Mouse (Mus musculus): Measurements from ENCODE around the gene Mfsd5. TPM values are rescaled to one million over a fixed set of nuclear protein-coding genes. Genes with fewer than 3 reads are reported as not detected.

Mfsd5 gene
- polyA plus RNA-seq (2012; rRNA removed): 46.2 and 48.9 TPM in 2 replicates

DNA sequence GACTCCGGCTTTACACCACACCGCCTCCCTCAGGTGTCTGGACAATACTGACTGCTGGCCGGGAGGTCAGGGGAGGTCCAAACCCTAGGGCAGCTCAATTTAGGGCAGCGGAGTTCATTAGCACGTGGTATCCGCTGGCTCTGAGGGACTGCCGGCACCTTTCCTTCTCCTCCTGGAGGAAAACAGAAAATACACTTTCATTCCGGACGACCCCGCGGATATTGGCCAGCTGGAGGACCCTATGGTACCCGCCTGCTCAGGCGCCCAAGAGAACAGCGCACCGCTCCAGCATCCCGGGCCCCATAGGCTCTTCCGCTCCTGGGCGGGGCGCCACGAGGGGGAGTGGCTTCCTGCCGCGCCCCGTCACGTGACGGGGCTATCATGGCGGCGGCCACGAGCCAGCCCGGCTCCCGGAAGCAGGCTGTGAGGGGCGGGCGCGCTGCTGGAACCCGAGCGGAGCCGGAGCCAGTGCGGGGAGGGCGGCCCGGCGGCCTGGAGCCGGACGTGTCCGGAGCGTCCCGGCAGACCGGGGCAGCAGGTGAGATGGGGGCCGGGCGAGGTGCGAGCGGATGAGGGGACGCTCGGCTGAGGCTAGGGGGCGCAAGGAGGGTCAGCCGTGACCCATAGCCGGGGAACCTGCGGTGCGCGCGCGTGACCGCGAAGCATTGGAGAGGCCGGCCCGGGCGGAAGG lies at the start of gene Mfsd5:
Mfsd5 (plus strand) TSS at position 363 of the 691 bp plus-strand sequence.
- DNase-seq (ENCODE audit: extremely low spot score in 1 of 2, low spot score in 1 of 2): peak in 1 of 2 experiments; percentile 81

DNA sequence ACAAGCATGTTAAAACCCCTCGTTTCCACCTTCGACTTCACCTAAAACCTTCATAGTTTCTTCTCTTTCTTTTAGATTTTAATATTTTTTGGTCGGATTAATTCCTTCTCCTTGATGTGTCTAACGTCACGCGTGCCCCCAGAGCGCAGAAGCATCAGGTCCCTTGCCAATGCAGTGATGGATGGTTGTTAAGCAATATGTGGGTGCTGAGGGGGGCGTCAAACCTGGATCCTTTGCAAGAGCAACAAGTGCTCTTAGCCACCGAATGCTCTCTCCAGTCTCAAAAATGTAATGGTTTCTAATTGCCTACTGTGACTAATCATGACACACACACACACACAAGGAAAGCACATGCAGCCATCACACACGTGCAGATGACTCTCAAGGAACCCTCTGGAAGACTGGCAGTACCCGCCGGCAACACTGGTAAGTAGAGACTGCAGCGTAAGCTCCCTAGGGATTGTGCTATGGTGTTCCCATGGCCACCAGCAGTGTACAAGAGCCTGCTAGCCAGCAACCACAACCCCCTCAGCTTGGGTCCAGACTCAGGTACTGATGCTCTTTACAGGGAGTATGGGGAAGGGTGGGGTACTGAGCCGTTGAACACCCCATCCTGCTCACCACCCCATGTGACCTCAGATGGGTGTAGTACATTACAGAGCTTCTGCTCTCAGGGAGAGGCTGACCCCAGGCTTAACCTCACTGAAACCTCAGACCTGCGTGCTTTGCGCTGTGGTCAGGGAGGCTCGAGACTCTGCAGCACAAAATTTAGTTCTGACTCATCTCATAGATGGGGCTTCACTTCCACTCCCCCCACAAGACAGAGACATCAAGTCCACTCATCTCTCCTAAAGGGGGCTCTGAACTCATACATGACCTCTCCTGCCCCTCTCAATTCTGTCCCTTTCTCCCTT lies 48.6 kb upstream of the Mfsd5 start:
- no peak for DNase-seq (ENCODE audit: extremely low spot score in 1 of 2, low spot score in 1 of 2)

DNA sequence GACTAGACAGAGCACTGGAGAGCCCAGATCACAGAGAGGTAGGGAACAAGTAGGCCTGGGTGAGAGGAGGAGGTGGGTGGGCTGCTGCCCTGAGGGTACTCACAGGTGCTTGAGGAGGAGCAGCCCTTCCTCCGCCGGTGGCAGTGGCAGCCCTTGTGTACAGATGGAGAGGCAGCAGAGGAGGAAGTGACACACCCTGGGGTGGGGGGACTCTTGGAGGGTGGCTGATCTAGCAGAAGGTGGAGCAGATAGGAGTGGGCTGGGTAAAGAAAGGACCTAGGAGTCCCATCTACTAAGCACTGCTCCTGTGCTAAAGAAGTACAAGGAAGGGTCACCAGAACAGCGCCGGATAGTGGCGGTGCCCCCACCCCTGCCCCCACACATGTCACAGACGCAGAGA lies 47.5 kb upstream of the Mfsd5 start, which contains the start of gene Itgb7:
Itgb7 (minus strand) TSS at position 197 of the 400 bp plus-strand sequence.
- no peak for DNase-seq (ENCODE audit: extremely low spot score in 1 of 2, low spot score in 1 of 2)

DNA sequence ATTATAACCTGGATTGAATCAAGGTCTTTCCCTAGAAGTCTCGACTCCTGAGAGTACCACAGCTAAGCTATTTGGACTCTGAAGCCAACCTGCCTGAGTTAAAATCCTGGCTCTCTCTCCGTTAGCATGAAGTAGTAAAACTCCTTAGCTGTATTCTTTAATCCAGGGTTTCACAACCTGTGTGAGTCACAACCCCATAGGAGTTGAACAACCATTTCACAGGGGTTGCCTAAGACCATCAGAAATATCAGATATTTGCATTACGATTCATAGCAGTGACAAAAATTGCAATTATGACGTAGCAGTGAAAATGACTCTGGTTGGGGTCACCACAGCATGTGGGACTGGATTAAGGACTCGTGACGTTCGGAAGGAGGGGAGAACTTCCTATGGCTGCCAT lies 46.5 kb upstream of the Mfsd5 start:
- DNase-seq (ENCODE audit: extremely low spot score in 1 of 2, low spot score in 1 of 2): no peak

DNA sequence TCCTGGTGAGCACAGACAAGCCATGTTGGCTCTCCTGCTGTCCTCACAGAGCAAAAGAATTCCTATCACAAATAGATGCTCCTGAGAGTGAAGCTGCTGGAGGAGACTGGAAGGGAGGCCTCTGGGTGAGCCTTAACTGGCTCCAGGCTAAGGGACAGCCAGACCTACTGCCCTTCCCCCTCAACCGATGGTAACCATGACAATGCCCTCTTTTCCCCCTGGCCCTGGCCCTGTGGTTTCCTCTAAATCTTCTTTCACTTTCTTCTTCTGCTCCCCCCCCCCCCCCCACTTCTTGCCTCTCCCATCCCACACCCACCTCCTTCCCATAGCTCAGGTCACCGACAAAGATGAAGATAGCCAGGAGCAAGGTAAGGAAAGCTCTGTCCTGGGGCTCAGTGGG lies 45.4 kb upstream of the Mfsd5 start:
- DNase-seq (ENCODE audit: extremely low spot score in 1 of 2, low spot score in 1 of 2): no peak

DNA sequence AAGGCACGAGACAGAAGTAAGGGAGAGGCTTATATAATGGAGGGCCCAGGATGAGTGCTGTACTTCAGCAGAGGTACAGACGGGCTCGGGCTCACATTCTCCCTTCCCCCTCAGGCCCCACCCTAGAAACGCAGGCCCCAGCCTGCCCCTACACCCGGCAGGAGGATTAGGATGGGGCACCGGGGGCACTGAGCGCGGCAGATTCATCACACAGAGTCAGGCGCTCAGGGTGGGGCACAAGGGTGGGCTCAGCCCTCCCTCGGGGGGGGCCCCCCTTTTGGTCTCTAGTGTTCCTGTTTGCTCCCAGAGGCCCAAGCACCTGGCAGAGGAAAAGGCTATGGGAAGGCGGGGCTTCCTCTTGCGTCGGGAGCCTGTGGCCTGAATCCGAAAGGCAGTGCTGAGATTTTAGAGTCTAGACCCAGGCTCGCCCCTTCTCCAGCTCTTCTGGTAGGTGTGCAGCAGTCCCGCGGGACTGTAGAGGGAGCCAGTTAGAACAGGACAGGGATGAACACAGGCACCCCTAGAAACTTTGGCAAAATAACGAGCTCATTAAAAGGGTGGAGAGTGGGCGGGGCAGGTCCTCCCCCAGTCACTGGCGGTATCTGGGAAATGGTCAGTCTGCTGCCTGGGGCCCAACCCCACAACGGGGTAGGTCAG lies 43.8 kb upstream of the Mfsd5 start:
- no peak for DNase-seq (ENCODE audit: extremely low spot score in 1 of 2, low spot score in 1 of 2)

DNA sequence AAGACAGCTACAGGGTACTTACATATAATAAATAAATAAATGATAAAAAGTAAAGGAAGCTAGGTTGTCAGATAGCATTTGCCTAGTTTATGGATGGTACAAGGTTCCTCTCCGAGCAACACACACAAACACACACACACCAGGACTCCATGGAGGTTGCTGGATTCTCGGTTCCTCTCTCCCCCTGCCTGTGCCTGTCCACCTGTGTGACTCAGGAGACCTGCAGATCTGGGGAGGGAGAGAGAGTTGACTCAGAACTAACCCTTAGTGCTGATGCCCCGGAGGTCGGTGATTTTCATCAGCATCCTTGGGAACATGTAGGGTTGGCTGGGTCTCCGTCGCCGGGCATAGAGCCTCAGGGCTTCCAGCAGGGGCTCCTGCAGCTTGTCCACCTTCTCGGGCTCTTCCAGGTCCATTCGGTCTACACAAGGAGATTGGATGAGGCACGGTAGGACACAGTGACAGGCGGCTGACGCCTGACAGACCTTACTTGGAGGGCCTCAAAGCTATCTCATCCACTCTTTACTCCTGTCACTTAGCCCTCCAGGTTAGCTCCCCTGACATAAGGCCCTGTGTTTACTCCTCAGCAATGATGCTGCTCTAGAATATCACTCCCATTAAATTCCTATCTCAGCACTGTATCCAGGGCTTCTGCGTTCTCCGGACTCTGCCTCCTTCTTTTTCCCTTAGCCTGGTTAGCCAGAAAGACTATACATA lies 40.6 kb upstream of the Mfsd5 start:
- DNase-seq (ENCODE audit: extremely low spot score in 1 of 2, low spot score in 1 of 2): no peak

DNA sequence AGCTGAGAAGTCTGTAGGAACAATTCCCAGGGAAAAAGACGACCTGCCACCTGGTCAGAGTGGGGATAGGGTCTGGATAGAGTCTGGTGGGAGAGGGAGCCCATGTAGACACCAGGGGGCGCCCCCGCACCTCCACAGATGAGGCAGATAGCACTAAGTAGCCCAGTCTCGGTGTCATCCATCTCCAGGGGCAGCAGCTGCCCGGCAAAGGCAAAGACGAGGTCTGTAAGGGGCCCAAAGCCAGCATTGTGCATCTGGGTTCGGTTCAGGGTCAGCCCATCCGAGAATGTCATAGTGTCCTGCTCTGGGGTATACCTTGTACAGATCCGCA lies 40.0 kb upstream of the Mfsd5 start:
- peak in 1 of 2 experiments; percentile 78 for DNase-seq (ENCODE audit: extremely low spot score in 1 of 2, low spot score in 1 of 2)

DNA sequence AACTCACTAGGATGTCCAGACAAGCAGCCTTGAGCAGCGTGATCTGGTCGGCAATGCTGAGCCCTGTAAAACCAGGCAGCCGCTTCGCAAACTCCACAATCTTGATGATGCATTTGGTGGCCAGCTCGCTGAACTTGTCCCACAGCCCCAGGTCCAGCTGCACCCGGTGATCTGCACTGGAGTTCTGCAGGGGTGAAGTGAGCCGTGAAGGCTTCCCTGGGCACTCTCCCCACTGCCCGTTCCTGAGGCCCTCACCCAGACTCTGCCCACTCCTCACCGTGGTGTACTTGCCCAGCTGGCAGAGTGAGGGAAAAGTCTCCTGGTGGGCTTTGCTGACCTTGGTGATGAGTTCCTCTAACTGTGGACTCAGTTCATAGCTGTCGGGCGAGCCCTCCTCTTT lies 39.4 kb upstream of the Mfsd5 start:
- DNase-seq (ENCODE audit: extremely low spot score in 1 of 2, low spot score in 1 of 2): no peak

DNA sequence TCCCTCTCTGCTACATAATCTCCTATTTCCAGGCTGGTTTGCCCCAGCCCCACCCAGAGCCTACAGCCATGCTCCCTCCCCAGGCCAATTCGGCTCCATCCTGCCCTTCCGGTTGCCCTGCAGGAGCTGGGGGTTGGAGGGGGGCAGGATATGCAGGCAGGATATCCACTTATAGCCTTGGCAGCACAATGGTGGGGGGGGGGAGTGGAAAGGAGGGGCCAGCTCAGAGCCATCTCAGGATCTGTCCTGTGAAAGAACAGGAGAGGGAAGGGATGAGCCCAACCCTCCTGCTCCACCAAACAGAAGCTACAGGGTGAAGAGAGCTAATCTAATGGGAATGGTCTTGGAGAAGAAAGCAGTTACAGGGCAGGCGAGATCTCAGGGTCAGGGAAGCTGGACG lies 38.6 kb upstream of the Mfsd5 start:
- no peak for DNase-seq (ENCODE audit: extremely low spot score in 1 of 2, low spot score in 1 of 2)

DNA sequence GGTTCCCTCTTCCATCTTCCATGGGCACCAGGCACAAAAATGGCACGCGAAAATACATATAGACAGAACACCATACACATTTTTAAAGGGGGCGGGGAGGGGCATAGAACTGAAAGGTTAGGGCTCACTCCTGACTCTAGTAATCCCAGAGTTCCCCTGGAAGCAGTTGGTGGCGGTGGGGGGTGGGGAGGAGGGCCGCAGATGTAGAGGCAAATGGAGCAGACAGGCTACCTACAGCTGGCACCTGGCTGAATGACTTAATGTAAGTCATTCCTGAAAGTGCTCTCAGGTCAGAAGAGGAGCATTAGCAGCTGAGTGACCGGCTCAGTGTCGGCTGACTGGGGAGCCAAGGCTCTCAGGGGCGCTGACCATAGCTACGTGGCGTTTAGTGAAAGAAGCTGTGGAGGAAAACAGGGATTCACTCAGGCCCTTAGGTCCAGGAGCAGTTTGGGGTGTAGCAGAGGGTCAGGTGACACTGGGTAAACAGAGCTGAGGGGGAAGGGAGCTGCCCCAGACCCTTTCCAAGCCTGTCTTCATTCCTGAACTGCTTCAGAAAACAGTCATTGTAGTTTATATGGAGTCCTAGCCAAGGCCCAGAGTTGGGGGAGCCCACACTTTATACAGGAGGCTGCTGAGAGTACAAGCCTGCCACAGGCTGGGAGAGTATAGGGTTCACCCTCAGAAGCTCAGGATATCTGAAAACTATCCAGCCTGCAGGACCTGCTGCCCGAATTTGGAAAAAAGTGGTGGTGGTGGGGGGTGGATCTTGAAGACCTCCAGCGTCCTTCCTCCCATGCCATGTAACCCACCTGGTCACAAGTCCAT lies 36.6 kb upstream of the Mfsd5 start:
- DNase-seq (ENCODE audit: extremely low spot score in 1 of 2, low spot score in 1 of 2): no peak

DNA sequence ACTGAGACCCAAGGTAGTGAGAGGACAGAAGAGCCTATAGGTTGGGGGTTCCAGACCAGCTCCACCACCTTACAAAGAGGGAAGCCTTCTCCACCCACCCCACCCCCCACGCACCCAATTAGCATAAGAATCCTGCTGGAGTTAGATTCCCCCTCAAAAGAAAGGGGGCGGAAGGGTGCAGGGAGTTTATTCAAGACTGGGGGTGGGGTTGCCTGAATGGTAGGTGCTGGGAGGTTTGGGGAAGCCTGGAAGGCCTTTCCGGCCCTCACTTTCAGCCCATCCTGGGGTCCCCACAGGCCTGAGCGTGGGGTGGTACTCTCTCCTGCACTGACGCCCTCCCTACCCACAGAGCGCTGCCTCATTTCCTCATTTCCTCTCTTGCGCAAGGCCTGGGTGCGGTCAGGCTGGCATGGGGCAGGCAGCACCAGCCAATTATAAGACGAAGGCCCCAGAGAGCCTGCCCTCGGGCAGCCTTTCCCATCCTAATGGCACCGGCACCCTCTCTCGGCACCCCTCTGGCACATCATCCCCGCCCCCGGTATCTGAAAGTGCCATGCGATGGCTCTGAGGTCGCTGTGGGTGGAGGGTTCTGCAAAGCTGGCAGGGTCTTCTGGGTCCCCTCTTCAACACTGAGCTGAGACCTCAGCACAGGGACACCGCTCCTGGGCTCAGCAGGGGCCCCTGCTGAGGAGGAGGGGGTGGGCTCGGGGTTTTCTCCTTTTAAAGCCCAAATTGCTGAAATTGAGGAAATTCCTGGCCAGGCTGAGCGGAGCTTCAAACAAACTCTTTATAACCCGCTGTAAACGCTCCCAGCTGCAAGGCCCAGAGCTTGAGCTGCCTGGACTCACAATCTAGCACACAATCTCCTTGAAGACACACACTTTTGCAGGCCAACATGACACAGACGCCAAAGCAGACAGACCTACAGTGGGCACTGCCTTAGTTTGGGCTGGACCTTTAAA lies 35.7 kb upstream of the Mfsd5 start:
- DNase-seq (ENCODE audit: extremely low spot score in 1 of 2, low spot score in 1 of 2): no peak

DNA sequence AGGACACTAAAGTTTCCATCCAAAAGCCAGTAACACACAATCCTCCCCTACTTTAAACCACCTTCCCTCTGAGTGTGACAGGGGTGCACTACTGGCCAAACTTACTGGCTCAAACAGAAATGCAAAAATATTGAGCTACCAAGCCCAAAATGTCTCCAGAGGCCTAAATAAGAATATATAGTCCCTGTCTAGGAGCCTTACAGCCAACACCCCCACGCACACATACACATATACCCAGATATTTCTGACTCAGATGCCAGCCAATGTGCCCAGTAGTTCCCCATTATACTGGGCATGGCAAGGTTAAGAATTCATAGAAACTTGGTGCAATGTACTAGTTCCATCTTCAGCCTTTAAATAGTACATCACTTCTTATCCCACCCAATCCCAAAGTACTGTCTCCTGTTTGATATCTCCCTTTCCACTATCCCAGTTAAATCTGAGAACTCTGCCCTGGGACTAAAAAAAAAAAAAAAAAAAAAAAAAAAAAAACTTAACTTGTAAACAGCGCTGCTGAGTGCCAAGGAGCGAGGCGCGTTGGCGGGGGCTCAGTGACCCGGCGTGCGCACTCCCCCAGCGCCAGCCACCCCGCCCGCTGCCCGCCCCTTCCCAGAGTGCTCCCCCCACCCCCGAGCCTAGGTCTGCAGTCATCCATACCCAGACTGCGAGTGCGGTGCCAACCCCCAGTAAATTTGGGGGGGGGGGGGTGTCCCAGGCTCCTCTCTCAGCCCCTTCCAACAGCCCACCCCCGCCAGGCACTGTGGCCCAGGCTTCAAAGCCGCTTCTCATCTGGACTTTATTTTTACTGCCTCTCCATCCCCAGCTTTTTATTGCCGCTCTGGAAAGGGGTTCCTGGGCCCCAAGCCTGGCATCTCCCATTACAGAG lies 34.7 kb upstream of the Mfsd5 start:
- no peak for DNase-seq (ENCODE audit: extremely low spot score in 1 of 2, low spot score in 1 of 2)

DNA sequence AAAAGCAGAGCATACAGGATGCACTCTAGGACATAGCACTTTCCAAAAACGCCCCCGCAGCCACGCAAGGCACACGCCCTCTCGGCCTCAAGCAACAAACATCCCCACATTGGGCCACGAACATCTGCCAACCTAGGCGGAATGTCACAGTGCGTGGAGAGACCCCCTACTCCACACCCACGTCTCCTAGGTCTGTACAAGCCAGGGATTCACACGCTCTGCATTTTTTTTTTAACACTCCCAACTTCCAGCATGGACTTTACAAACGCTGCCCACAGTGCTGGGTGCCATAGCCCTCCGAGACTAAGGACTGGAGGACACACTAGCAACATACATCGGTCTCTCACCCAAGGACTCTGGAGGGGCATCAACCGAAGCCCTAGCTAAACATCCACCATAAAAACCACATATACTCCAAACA lies 33.8 kb upstream of the Mfsd5 start:
- DNase-seq (ENCODE audit: extremely low spot score in 1 of 2, low spot score in 1 of 2): no peak

DNA sequence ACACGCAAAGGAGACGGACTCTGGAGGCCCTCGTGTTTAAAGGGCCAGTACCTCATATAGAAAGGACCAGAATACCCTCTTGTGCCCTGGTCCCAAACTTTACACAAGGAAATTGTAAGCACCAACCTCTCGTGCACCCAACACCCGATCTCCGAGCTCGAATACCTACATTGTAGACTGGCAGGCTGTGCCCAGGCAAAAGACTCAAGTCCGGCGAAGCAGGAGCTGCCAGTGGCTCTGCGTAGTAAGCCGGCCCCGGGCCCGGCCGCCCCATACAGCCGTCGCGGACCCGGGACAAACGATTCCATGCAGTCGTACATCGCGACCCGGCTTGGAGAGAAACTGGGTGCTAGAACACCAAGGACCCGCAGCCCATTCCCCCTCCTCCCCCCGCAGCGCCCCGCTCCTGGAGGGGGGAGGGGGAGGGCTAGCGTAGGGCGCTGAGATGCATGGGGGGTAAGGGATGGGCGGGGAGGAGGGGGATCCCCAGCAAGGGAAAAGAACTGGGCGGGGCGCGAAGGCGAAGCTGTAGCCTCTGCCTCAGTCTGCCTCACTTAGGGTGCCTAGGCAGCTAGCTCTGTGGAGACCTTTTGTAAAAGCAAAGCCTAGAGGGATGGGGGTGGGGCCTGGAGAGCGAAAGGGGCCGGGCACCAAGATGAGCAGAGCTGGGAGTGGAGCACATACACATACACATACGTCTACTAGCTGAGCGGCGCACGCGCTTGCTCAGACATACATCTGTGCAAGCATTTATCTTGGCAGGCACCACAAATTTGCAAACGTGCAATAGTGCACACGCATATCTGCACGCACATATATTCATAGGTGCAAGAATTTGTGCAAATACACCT lies 33.1 kb upstream of the Mfsd5 start:
- DNase-seq (ENCODE audit: extremely low spot score in 1 of 2, low spot score in 1 of 2): peak; percentile 70 to 78

DNA sequence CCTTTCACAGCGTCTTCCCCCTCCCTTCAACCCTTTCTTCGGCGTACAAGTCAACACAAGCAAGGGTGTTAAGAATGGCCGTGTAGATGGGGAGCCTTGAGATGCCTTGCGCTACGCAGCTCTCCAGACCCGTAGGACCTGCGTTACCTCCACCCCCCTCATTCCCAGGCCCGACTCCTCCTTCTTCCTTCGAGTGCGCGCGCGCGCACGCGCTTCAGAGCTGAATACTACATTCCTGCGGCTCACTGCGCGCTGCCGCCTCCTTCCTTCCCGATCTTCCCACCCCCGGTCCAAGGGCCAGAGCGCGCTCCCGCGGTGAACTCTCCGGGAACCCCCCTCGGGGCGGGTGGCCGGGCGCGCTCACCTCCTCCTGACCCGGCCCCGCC lies 32.4 kb upstream of the Mfsd5 start:
- DNase-seq (ENCODE audit: extremely low spot score in 1 of 2, low spot score in 1 of 2): peak; percentile 81 to 88
